Mouse (Mus musculus) liver, embryonic 14.5 days (tissue): ENCODE data around the gene Dnaja2. TPM values are rescaled to one million over a fixed set of nuclear protein-coding genes. Genes with fewer than 3 reads are reported as not detected.

Experiments
- ATAC-seq: fragments of 200-750 bp; cut with Nextera tagmentation; 2 replicates; pipeline ENCODE4 v1.8.0; 2017; ENCODE audit warnings: moderate number of reproducible peaks, mild to moderate bottlenecking, moderate library complexity; ENCODE audit not compliant: insufficient read depth
- DNase-seq, 3 experiments: peaks; one replicate each; pipeline ENCODE4 v3.0.0-alpha.2; 2012 to 2013; ENCODE audit warnings: low read depth in 3 of 3, low spot score in 3 of 3
- H3K27ac ChIP-seq: fragments of 300-500 bp; sonication (generic); 2 replicates; pipeline ENCODE4 v1.5.1; 2014; ENCODE audit warnings: moderate library complexity, mild to moderate bottlenecking, control low read depth, inconsistent platforms
- H3K27me3 ChIP-seq: fragments of 300-500 bp; sonication (generic); 2 replicates; pipeline ENCODE4 v1.6.1; 2014; ENCODE audit warnings: mild to moderate bottlenecking, low read length, moderate library complexity; ENCODE audit not compliant: control insufficient read depth, insufficient read depth
- H3K36me3 ChIP-seq: fragments of 300-500 bp; sonication (generic); replicated peaks from 2 replicates; pipeline ENCODE4 v1.6.1; 2014; ENCODE audit warnings: low read depth; ENCODE audit not compliant: control insufficient read depth, insufficient read depth
- H3K4me1 ChIP-seq, 2 experiments: fragments of 200-500 bp in 1 of 2; fragments of 300-500 bp in 1 of 2; sonication (generic) in 1 of 2; replicated peaks; 2 replicates each; pipeline ENCODE4 v1.6.1; 2012 to 2014; ENCODE audit warnings: antibody characterized with exemption in 1 of 2, inconsistent platforms in 1 of 2, low read length in 1 of 2; ENCODE audit not compliant: control insufficient read depth in 2 of 2, insufficient read depth in 2 of 2
- H3K4me2 ChIP-seq: fragments of 300-500 bp; sonication (generic); 2 replicates; pipeline ENCODE4 v1.6.1; 2014; ENCODE audit warnings: low read depth, mild to moderate bottlenecking, control low read depth, moderate library complexity
- H3K4me3 ChIP-seq, 2 experiments: fragments of 200-500 bp in 1 of 2; fragments of 300-500 bp in 1 of 2; sonication (generic) in 1 of 2; 2 replicates each; pipeline ENCODE4 v1.5.1; 2012 to 2014; ENCODE audit warnings: low read depth in 2 of 2, low read length in 2 of 2, mild to moderate bottlenecking in 2 of 2, control low read depth in 1 of 2, inconsistent platforms in 1 of 2, moderate library complexity in 1 of 2; ENCODE audit not compliant: insufficient read depth in 1 of 2
- H3K9ac ChIP-seq: fragments of 300-500 bp; sonication (generic); replicated peaks from 2 replicates; pipeline ENCODE4 v1.6.1; 2014; ENCODE audit warnings: mild to moderate bottlenecking, control low read depth, moderate library complexity
- H3K9me3 ChIP-seq: fragments of 300-500 bp; sonication (generic); 2 replicates; pipeline ENCODE4 v1.6.1; 2016; ENCODE audit warnings: low read length, mixed read lengths; ENCODE audit not compliant: control insufficient read depth
- CTCF ChIP-seq: IDR thresholded peaks from 2 replicates; pipeline ENCODE4 v1.5.1; 2016; ENCODE audit warnings: antibody characterized with exemption, low read depth, control low read depth
- EP300 ChIP-seq: IDR thresholded peaks from 2 replicates; pipeline ENCODE4 v1.6.1; 2016; ENCODE audit warnings: antibody characterized with exemption, low read depth
- WGBS: fragments of 180-500 bp; shearing (Covaris S2); extraction: QIAGEN DNeasy Blood & Tissue Kit; methylation state at CpG from one replicate; pipeline ENCODE4 v1.1.7; 2014; ENCODE audit not compliant: insufficient replicate concordance; 5-methylcytosine and 5-hydroxymethylcytosine counted together
- polyA plus RNA-seq, 2 experiments: library from polyadenylated mRNA; depleted of rRNA in 1 of 2; stranded (reverse) in 1 of 2; unstranded in 1 of 2; fragments of >200 nt; fragmentation: Nextera tagmentation in 1 of 2; extraction: Ambion mirVana in 1 of 2; gene quantifications; 2 replicates each; pipeline versions ENCODE4 v1.2.1 to v1.2.3; 2012 to 2014

The Dnaja2 gene
- polyA plus RNA-seq, 2 experiments = 26.9 to 73.3 TPM

DNA sequence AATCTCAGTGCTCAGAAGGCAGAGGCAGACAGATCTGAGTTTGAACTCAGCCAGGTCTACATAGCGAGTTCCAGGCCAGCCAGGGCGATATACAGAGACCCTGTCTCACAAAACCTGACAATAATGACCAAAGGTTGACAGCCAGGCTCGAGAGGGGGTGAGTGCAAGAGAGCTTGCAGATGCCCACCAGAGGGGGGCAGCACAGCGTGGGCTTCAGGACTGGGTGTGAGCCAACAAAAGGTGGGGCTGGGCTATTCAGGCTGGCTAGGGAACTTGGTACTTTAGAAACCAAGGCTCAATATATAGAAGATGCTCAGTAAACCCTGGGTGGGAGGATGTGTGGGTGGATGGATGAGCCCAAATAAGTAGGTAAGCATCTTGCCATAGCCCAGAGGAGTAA, 46.5 kb downstream of the Dnaja2 start:
- Histone ChIP-seq H3K4me1 (peaks cover 0 to 3% of the 10 kb centered on the region in 2 experiments; a peak in 2 of 4 replicates), H3K9ac (no peak overlapping the region), H3K9me3 (no peaks in the 10 kb centered on the region), H3K4me2 (no peak overlapping the region), H3K27me3 (no peaks in the 10 kb centered on the region), H3K36me3 (no peaks in the 10 kb centered on the region), H3K4me3 (no peak overlapping the region), H3K27ac (no peak overlapping the region)
- ATAC-seq (no peak), DNase-seq (no peak)
- TF ChIP-seq EP300 (no peak), CTCF (peak; percentile 48)
- 59% methylated on average over 4 of the region's 4 CpGs for WGBS

DNA sequence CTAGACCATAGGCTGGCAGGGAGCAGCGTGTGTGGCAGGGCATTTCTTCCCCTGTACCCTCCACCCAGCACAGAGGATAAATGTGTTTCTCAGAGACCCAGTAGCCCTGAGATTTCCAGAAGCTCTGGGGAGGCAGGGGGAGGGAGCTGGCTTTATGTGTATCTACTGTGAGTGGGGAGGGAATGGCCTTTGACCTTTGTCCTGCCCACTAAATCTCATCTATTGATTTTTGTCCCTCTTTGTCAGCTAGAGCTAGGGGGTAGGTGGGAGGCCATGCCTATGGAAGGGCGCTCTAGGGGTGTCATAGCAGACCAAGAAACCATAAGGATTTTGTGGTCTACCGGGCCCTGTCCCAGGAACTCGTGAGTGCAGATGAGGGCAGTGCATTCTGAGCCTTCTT, 48.5 kb downstream of the Dnaja2 start:
- WGBS = 57% methylated on average over 4 of the region's 4 CpGs
- Histone ChIP-seq H3K9ac (no peak overlapping the region), H3K27me3 (no peaks in the 10 kb centered on the region), H3K4me2 (no peak overlapping the region), H3K4me1 (peaks cover 0 to 3% of the 10 kb centered on the region in 2 experiments; a peak in 2 of 4 replicates), H3K36me3 (no peaks in the 10 kb centered on the region), H3K27ac (no peak overlapping the region), H3K4me3 (no peak overlapping the region), H3K9me3 (no peaks in the 10 kb centered on the region)
- ATAC-seq (peak; percentile 51; the same call in 1 of the 2 replicates), DNase-seq (no peak)
- no peak for TF ChIP-seq EP300
- no peak for TF ChIP-seq CTCF

- WGBS = 68% methylated on average over 6 of the region's 6 CpGs
- Histone ChIP-seq H3K4me2 (no peak overlapping the region), H3K4me3 (no peak overlapping the region), H3K9ac (no peak overlapping the region), H3K27me3 (no peaks in the 10 kb centered on the region), H3K4me1 (peaks cover 0 to 3% of the 10 kb centered on the region in 2 experiments; a peak in 2 of 4 replicates), H3K27ac (no peak overlapping the region), H3K9me3 (no peaks in the 10 kb centered on the region), H3K36me3 (no peaks in the 10 kb centered on the region)
- DNase-seq (no peak), ATAC-seq (no peak)
- TF ChIP-seq CTCF = no peak
- no peak for TF ChIP-seq EP300
These were observed 50.4 kb downstream of the Dnaja2 start for GRCm38 (mm10) chr8:85504704-85505103.

GRCm38 (mm10) chr8:85503065-85503464, 52.1 kb downstream of the Dnaja2 start:
- no peak overlapping the region for H3K4me2 ChIP-seq
- H3K27me3 ChIP-seq = no peaks in the 10 kb centered on the region
- DNase-seq (no peak), ATAC-seq (no peak)
- no peak overlapping the region for H3K9ac ChIP-seq
- no peak overlapping the region for H3K4me3 ChIP-seq
- WGBS = 51% methylated on average over 3 of the region's 3 CpGs
- no peak overlapping the region for H3K27ac ChIP-seq
- no peaks in the 10 kb centered on the region for H3K36me3 ChIP-seq
- TF ChIP-seq CTCF (no peak), EP300 (no peak)
- peaks cover 0 to 7% of the 10 kb centered on the region in 2 experiments; a peak in 2 of 4 replicates for H3K4me1 ChIP-seq
- H3K9me3 ChIP-seq = no peaks in the 10 kb centered on the region

- H3K4me1 ChIP-seq = peaks cover 0 to 7% of the 10 kb centered on the region in 2 experiments; a peak in 2 of 4 replicates
- H3K27me3 ChIP-seq = no peaks in the 10 kb centered on the region
- no peak overlapping the region for H3K9ac ChIP-seq
- TF ChIP-seq CTCF (no peak), EP300 (no peak)
- WGBS = 20% methylated on average over 2 of the region's 2 CpGs
- ATAC-seq (no peak), DNase-seq (no peak)
- H3K27ac ChIP-seq = no peak overlapping the region
- H3K4me3 ChIP-seq = no peak overlapping the region
- H3K4me2 ChIP-seq = no peak overlapping the region
- H3K9me3 ChIP-seq = no peaks in the 10 kb centered on the region
- no peaks in the 10 kb centered on the region for H3K36me3 ChIP-seq
These were observed 52.8 kb downstream of the Dnaja2 start for GRCm38 (mm10) chr8:85502381-85502780.
